Mouse (Mus musculus) layer of hippocampus, postnatal 36 days (tissue): ENCODE results near the gene Sv2a. TPM values are rescaled to one million over a fixed set of nuclear protein-coding genes. Genes with fewer than 3 reads are reported as not detected.

Experiments
- DNase-seq, 2 experiments: peaks; one replicate each; pipeline ENCODE4 v3.0.0; 2022
- total RNA-seq, 2 experiments: library from RNA; stranded (reverse); gene quantifications; 2 replicates each; pipeline ENCODE4 v1.2.3; 2021

The Sv2a gene
- 100 to 1,000 TPM; 351 to 376 TPM for total RNA-seq

- peak; percentile 69 to 75 for DNase-seq
Measured at GRCm38 (mm10) chr3:96180727-96181477, at the start of gene Sv2a. Gene Sv2a, plus strand, starts transcription at chr3:96181151.

GRCm38 (mm10) chr3:96132478-96132877 lies 48.5 kb upstream of the Sv2a start:
- no peak for DNase-seq

GRCm38 (mm10) chr3:96133327-96133905 lies 47.5 kb upstream of the Sv2a start:
- no peak for DNase-seq

GRCm38 (mm10) chr3:96135011-96135410 lies 45.9 kb upstream of the Sv2a start:
- no peak for DNase-seq

- peak in 1 of 2 experiments; percentile 48 for DNase-seq
Measured at GRCm38 (mm10) chr3:96147950-96148349, 33.0 kb upstream of the Sv2a start.

- no peak for DNase-seq
Measured at GRCm38 (mm10) chr3:96151836-96152235, 29.1 kb upstream of the Sv2a start.

- no peak for DNase-seq
Measured at GRCm38 (mm10) chr3:96152611-96153010, 28.3 kb upstream of the Sv2a start.

- no peak for DNase-seq
Measured at GRCm38 (mm10) chr3:96155501-96155900, 25.4 kb upstream of the Sv2a start.

GRCm38 (mm10) chr3:96159820-96160219 lies 21.1 kb upstream of the Sv2a start:
- DNase-seq, result no peak

GRCm38 (mm10) chr3:96160222-96160802 lies 20.6 kb upstream of the Sv2a start:
- DNase-seq, result no peak

- no peak for DNase-seq
Measured at GRCm38 (mm10) chr3:96160803-96161516, 20.0 kb upstream of the Sv2a start.

GRCm38 (mm10) chr3:96161869-96162840 lies 18.8 kb upstream of the Sv2a start, which contains the start of gene Mtmr11:
Gene Mtmr11, plus strand, starts transcription at chr3:96162004.
- no peak for DNase-seq

GRCm38 (mm10) chr3:96163040-96163439 lies 17.9 kb upstream of the Sv2a start:
- DNase-seq, result no peak

GRCm38 (mm10) chr3:96168466-96169158 lies 12.3 kb upstream of the Sv2a start:
- no peak for DNase-seq

GRCm38 (mm10) chr3:96170276-96170675 lies 10.7 kb upstream of the Sv2a start:
- DNase-seq, result no peak

- DNase-seq, result no peak
Measured at GRCm38 (mm10) chr3:96170976-96171545, 9.9 kb upstream of the Sv2a start.

- DNase-seq, result no peak
Measured at GRCm38 (mm10) chr3:96171583-96172196, 9.3 kb upstream of the Sv2a start.

- peak; percentile 79 to 83 for DNase-seq
Measured at GRCm38 (mm10) chr3:96172197-96173178, 8.5 kb upstream of the Sv2a start, which contains the start of gene Sf3b4. Gene Sf3b4, plus strand, starts transcription at chr3:96172332.

- no peak for DNase-seq
Measured at GRCm38 (mm10) chr3:96173185-96173584, 7.8 kb upstream of the Sv2a start.
